Mouse (Mus musculus) small intestine, adult 2 months (tissue): ENCODE results near the gene Rnf123.

Source experiments
- CTCF ChIP-seq: fragments of 200-500 bp; IDR thresholded peaks from 2 replicates; pipeline ENCODE4 v1.5.1; 2012; ENCODE audit warnings: low read depth, mild to moderate bottlenecking, control low read depth, inconsistent platforms, low read length, moderate library complexity, mixed read lengths; ENCODE audit not compliant: insufficient replicate concordance, insufficient read length; ENCODE audit errors: extremely low read depth
- POLR2A ChIP-seq: fragments of 200-500 bp; IDR thresholded peaks from 2 replicates; pipeline ENCODE4 v1.6.1; 2012; ENCODE audit warnings: low read depth, mild to moderate bottlenecking, control low read depth, inconsistent platforms, low read length, moderate library complexity

DNA sequence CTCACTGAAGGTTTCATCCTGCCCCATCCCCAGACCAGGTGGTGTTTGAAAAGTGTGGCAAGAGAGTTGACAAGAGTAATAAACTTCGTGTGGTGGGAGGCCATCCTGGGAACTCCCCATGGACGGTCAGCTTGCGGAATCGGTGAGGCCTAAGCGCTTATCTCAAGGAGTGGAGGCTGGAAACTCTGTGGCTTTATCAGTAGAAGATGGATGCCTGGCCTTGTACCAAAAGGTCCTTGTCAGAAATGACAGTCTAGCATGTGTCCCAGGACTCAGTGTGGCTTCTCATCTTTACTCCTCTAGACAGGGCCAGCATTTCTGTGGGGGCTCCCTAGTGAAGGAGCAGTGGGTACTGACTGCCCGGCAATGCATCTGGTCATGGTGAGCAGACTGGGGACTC, 415 bp upstream of the Rnf123 start:
- TF ChIP-seq POLR2A (no peak), CTCF (no peak)
